Mouse (Mus musculus) small intestine, adult 2 months (tissue): Measurements from ENCODE around the gene Dclk2.

ENCODE experiments used
- CTCF ChIP-seq: fragments of 200-500 bp; IDR thresholded peaks from 2 replicates; pipeline ENCODE4 v1.5.1; 2012; ENCODE audit warnings: low read depth, mild to moderate bottlenecking, control low read depth, inconsistent platforms, low read length, moderate library complexity, mixed read lengths; ENCODE audit not compliant: insufficient replicate concordance, insufficient read length; ENCODE audit errors: extremely low read depth
- POLR2A ChIP-seq: fragments of 200-500 bp; IDR thresholded peaks from 2 replicates; pipeline ENCODE4 v1.6.1; 2012; ENCODE audit warnings: low read depth, mild to moderate bottlenecking, control low read depth, inconsistent platforms, low read length, moderate library complexity

GRCm38 (mm10) chr3:86933446-86933845 lies 12.8 kb upstream of the Dclk2 start:
- TF ChIP-seq CTCF (no peak), POLR2A (no peak)
